Mouse (Mus musculus) kidney, embryonic 15.5 days (tissue): ENCODE measurements around the gene Grik5. TPM values are rescaled to one million over a fixed set of nuclear protein-coding genes. Genes with fewer than 3 reads are reported as not detected.

Source experiments
- ATAC-seq: fragments of 200-750 bp; cut with Nextera tagmentation; replicated peaks from 2 replicates; pipeline ENCODE4 v1.8.0; 2017; ENCODE audit warnings: moderate TSS enrichment; ENCODE audit not compliant: low FRiP score
- H3K27ac ChIP-seq: fragments of 300-500 bp; sonication (generic); 2 replicates; pipeline ENCODE4 v1.5.1; 2015; ENCODE audit warnings: mild to moderate bottlenecking, inconsistent platforms
- H3K27me3 ChIP-seq: fragments of 300-500 bp; sonication (generic); 2 replicates; pipeline ENCODE4 v1.6.1; 2015; ENCODE audit warnings: inconsistent platforms
- H3K36me3 ChIP-seq: fragments of 300-500 bp; sonication (generic); 2 replicates; pipeline ENCODE4 v1.6.1; 2015; ENCODE audit warnings: inconsistent platforms
- H3K4me1 ChIP-seq: fragments of 300-500 bp; sonication (generic); 2 replicates; pipeline ENCODE4 v1.6.1; 2015; ENCODE audit warnings: inconsistent platforms
- H3K4me2 ChIP-seq: fragments of 300-500 bp; sonication (generic); 2 replicates; pipeline ENCODE4 v1.6.1; 2015; ENCODE audit warnings: moderate library complexity, mild to moderate bottlenecking, inconsistent platforms
- H3K4me3 ChIP-seq: fragments of 300-500 bp; sonication (generic); replicated peaks from 2 replicates; pipeline ENCODE4 v1.5.1; 2015; ENCODE audit warnings: mild to moderate bottlenecking, inconsistent platforms
- H3K9ac ChIP-seq: fragments of 300-500 bp; sonication (generic); 2 replicates; pipeline ENCODE4 v1.6.1; 2015; ENCODE audit warnings: mild to moderate bottlenecking, inconsistent platforms
- H3K9me3 ChIP-seq: fragments of 300-500 bp; sonication (generic); replicated peaks from 2 replicates; pipeline ENCODE4 v1.6.1; 2016; ENCODE audit warnings: inconsistent platforms
- WGBS: fragments of 180-500 bp; shearing (Covaris S2); methylation state at CpG from one replicate; pipeline ENCODE4 v1.1.7; 2015; ENCODE audit warnings: mixed read lengths; 5-methylcytosine and 5-hydroxymethylcytosine counted together
- polyA plus RNA-seq: library from polyadenylated mRNA; unstranded; fragments of >200 nt; fragmentation: Nextera tagmentation; extraction: Ambion mirVana; gene quantifications from 2 replicates; pipeline ENCODE4 v1.2.1, GENCODE M21; 2015

Gene Grik5
- polyA plus RNA-seq, 1 experiment from 2014 or later: 7.0 TPM

- Histone ChIP-seq H3K4me2 (no peak overlapping the region), H3K9me3 (no peaks in the 10 kb centered on the region), H3K9ac (no peak overlapping the region), H3K36me3 (peaks cover 37% of the 10 kb centered on the region), H3K27me3 (peaks cover 64% of the 10 kb centered on the region), H3K27ac (no peak overlapping the region), H3K4me3 (no peak overlapping the region), H3K4me1 (peaks cover 14% of the 10 kb centered on the region)
- no peak for ATAC-seq
- 54% methylated on average over 7 of the region's 7 CpGs for WGBS
Observed at GRCm38 (mm10) chr7:25011592-25011991, 60.6 kb downstream of the Grik5 start.

GRCm38 (mm10) chr7:25010090-25010913 lies 61.8 kb downstream of the Grik5 start:
- Histone ChIP-seq H3K4me1 (peaks cover 20% of the 10 kb centered on the region), H3K9me3 (no peaks in the 10 kb centered on the region), H3K4me2 (peak overlapping the region; percentile 70), H3K4me3 (peak overlapping the region; percentile 40), H3K27me3 (peaks cover 77% of the 10 kb centered on the region), H3K9ac (no peak overlapping the region; the same call in 1 of the 2 replicates), H3K27ac (no peak overlapping the region), H3K36me3 (peaks cover 26% of the 10 kb centered on the region)
- ATAC-seq: peak; percentile 40; the same call in 1 of the 2 replicates
- 3% methylated on average over 96 of the region's 97 CpGs for WGBS

GRCm38 (mm10) chr7:25009099-25009700 lies 62.9 kb downstream of the Grik5 start:
- Histone ChIP-seq H3K36me3 (peaks cover 15% of the 10 kb centered on the region), H3K27ac (no peak overlapping the region), H3K27me3 (peaks cover 87% of the 10 kb centered on the region), H3K4me2 (no peak overlapping the region), H3K9ac (no peak overlapping the region), H3K4me1 (peaks cover 22% of the 10 kb centered on the region), H3K9me3 (no peaks in the 10 kb centered on the region), H3K4me3 (no peak overlapping the region)
- 11% methylated on average over 20 of the region's 20 CpGs for WGBS
- no peak for ATAC-seq

GRCm38 (mm10) chr7:25008635-25009034 lies 63.5 kb downstream of the Grik5 start:
- Histone ChIP-seq H3K36me3 (peaks cover 10% of the 10 kb centered on the region; the same call in 1 of the 2 replicates), H3K27me3 (peaks cover 92% of the 10 kb centered on the region), H3K9me3 (no peaks in the 10 kb centered on the region), H3K4me3 (no peak overlapping the region), H3K4me1 (peaks cover 22% of the 10 kb centered on the region), H3K27ac (no peak overlapping the region), H3K9ac (no peak overlapping the region), H3K4me2 (no peak overlapping the region)
- no peak for ATAC-seq
- WGBS: 6% methylated on average over 17 of the region's 17 CpGs

- H3K9me3 ChIP-seq: no peaks in the 10 kb centered on the region
- 24% methylated on average over 8 of the region's 8 CpGs for WGBS
- H3K4me2 ChIP-seq: no peak overlapping the region
- peaks cover 7% of the 10 kb centered on the region; the same call in 1 of the 2 replicates for H3K36me3 ChIP-seq
- H3K9ac ChIP-seq: no peak overlapping the region
- no peak overlapping the region for H3K27ac ChIP-seq
- no peak overlapping the region for H3K4me3 ChIP-seq
- ATAC-seq: no peak
- peaks cover 94% of the 10 kb centered on the region for H3K27me3 ChIP-seq
- peaks cover 22% of the 10 kb centered on the region for H3K4me1 ChIP-seq
Observed at GRCm38 (mm10) chr7:25007609-25008374, 64.4 kb downstream of the Grik5 start.

GRCm38 (mm10) chr7:25006586-25007364 lies 65.4 kb downstream of the Grik5 start:
- WGBS: 83% methylated on average over 12 of the region's 12 CpGs
- no peak for ATAC-seq
- Histone ChIP-seq H3K27ac (no peak overlapping the region), H3K4me3 (no peak overlapping the region), H3K9ac (no peak overlapping the region), H3K9me3 (no peaks in the 10 kb centered on the region), H3K36me3 (no peaks in the 10 kb centered on the region), H3K4me1 (peaks cover 22% of the 10 kb centered on the region), H3K27me3 (peaks cover 84% of the 10 kb centered on the region), H3K4me2 (no peak overlapping the region)

GRCm38 (mm10) chr7:25006171-25006570 lies 66.0 kb downstream of the Grik5 start:
- H3K27ac ChIP-seq: no peak overlapping the region
- peaks cover 22% of the 10 kb centered on the region for H3K4me1 ChIP-seq
- H3K4me3 ChIP-seq: peak overlapping the region; percentile 41
- WGBS: 72% methylated on average over 3 of the region's 3 CpGs
- peak overlapping the region; percentile 68 for H3K4me2 ChIP-seq
- H3K9me3 ChIP-seq: no peaks in the 10 kb centered on the region
- no peak overlapping the region for H3K9ac ChIP-seq
- H3K36me3 ChIP-seq: no peaks in the 10 kb centered on the region
- no peak for ATAC-seq
- peaks cover 78% of the 10 kb centered on the region for H3K27me3 ChIP-seq

GRCm38 (mm10) chr7:25005421-25006065 lies 66.6 kb downstream of the Grik5 start, which contains the start of gene Atp1a3:
Atp1a3 (minus strand) TSS chr7:25005958.
- H3K4me1 ChIP-seq: peaks cover 17% of the 10 kb centered on the region
- peaks cover 72% of the 10 kb centered on the region for H3K27me3 ChIP-seq
- no peaks in the 10 kb centered on the region for H3K9me3 ChIP-seq
- H3K27ac ChIP-seq: no peak within 1 kb of the TSS
- peak within 1 kb of the TSS; percentile 68 for H3K4me2 ChIP-seq
- peak; percentile 72; the same call in 1 of the 2 replicates for ATAC-seq
- 0 out of 2 replicates have a peak within 1 kb of the TSS, but pooled peaks have one; percentile 17 for H3K9ac ChIP-seq
- H3K4me3 ChIP-seq: peak within 1 kb of the TSS; percentile 41
- no peaks in the 10 kb centered on the region for H3K36me3 ChIP-seq
- WGBS: 1% methylated on average over 53 of the region's 54 CpGs

- Histone ChIP-seq H3K9ac (no peak overlapping the region), H3K9me3 (no peaks in the 10 kb centered on the region), H3K27me3 (peaks cover 64% of the 10 kb centered on the region), H3K4me3 (0 out of 2 replicates have a peak overlapping the region, but pooled peaks have one; percentile 41), H3K4me1 (peaks cover 10% of the 10 kb centered on the region), H3K27ac (no peak overlapping the region), H3K4me2 (no peak overlapping the region), H3K36me3 (no peaks in the 10 kb centered on the region)
- ATAC-seq: no peak
- 34% methylated on average over 9 of the region's 9 CpGs for WGBS
Observed at GRCm38 (mm10) chr7:25004806-25005205, 67.3 kb downstream of the Grik5 start.

- H3K27me3 ChIP-seq: peaks cover 55% of the 10 kb centered on the region
- no peak overlapping the region for H3K4me3 ChIP-seq
- H3K4me1 ChIP-seq: peaks cover 8% of the 10 kb centered on the region
- no peaks in the 10 kb centered on the region for H3K9me3 ChIP-seq
- no peak overlapping the region for H3K27ac ChIP-seq
- ATAC-seq: no peak
- H3K36me3 ChIP-seq: no peaks in the 10 kb centered on the region
- WGBS: 88% methylated on average over 8 of the region's 8 CpGs
- no peak overlapping the region for H3K4me2 ChIP-seq
- H3K9ac ChIP-seq: no peak overlapping the region
Observed at GRCm38 (mm10) chr7:25003820-25004388, 68.2 kb downstream of the Grik5 start.
